Mouse (Mus musculus) CH12.LX (cell line): Measurements from ENCODE around the gene Pcdh9. TPM values are rescaled to one million over a fixed set of nuclear protein-coding genes. Genes with fewer than 3 reads are reported as not detected.

Source experiments
- DNase-seq: peaks from one replicate; pipeline ENCODE4 v3.0.0-alpha.2; 2013; ENCODE audit errors: extremely low read depth
- H3K27ac ChIP-seq: 2 replicates; pipeline ENCODE4 v1.5.1; 2012; ENCODE audit warnings: low read depth, mild to moderate bottlenecking, control low read depth, moderate library complexity; ENCODE audit not compliant: insufficient read depth
- H3K27me3 ChIP-seq: replicated peaks from 2 replicates; pipeline ENCODE3; 2012; ENCODE audit warnings: inconsistent platforms
- H3K36me3 ChIP-seq, 2 experiments: replicated peaks in 1 of 2; 2 replicates each; pipeline versions ENCODE3 to v1.6.1; 2012; ENCODE audit warnings: inconsistent platforms in 1 of 2, low read length in 1 of 2, mild to moderate bottlenecking in 1 of 2, mixed read lengths in 1 of 2, moderate library complexity in 1 of 2; ENCODE audit not compliant: control insufficient read depth in 1 of 2, insufficient read depth in 1 of 2
- H3K4me1 ChIP-seq, 2 experiments: 2 replicates each; pipeline ENCODE4 v1.6.1; 2012; ENCODE audit warnings: inconsistent platforms in 1 of 2, moderate library complexity in 1 of 2; ENCODE audit not compliant: insufficient read depth in 2 of 2, control insufficient read depth in 1 of 2
- H3K4me2 ChIP-seq: 2 replicates; pipeline ENCODE4 v1.6.1; 2012; ENCODE audit warnings: low read depth, mild to moderate bottlenecking, control low read depth; ENCODE audit not compliant: poor library complexity, insufficient read depth, severe bottlenecking
- H3K4me3 ChIP-seq, 3 experiments: fragments of 150-350 bp in 1 of 3; sonication (generic) in 1 of 3; replicated peaks in 1 of 3; 2 replicates each; pipeline versions ENCODE3 to v1.5.1; 2011 to 2012; ENCODE audit warnings: low read depth in 2 of 3, low read length in 2 of 3, mild to moderate bottlenecking in 2 of 3, moderate library complexity in 2 of 3, control low read depth in 1 of 3, improper control_type of control experiment in 1 of 3, inconsistent platforms in 1 of 3, mixed read lengths in 1 of 3; ENCODE audit not compliant: poor library complexity in 1 of 3
- H3K79me2 ChIP-seq: replicated peaks from 2 replicates; pipeline ENCODE4 v1.6.1; 2012; ENCODE audit warnings: mild to moderate bottlenecking, moderate library complexity; ENCODE audit not compliant: control insufficient read depth, poor library complexity, insufficient read depth, severe bottlenecking; ENCODE audit errors: extremely low read depth
- H3K9ac ChIP-seq: 2 replicates; pipeline ENCODE4 v1.6.1; 2012; ENCODE audit warnings: low read depth, mild to moderate bottlenecking, control low read depth, moderate library complexity; ENCODE audit not compliant: insufficient read depth
- H3K9me3 ChIP-seq: replicated peaks from 2 replicates; pipeline ENCODE3; 2012; ENCODE audit warnings: low read length, inconsistent platforms, mixed read lengths
- BHLHE40 ChIP-seq: IDR thresholded peaks from 2 replicates; pipeline ENCODE4 v1.6.1; 2011; ENCODE audit warnings: mild to moderate bottlenecking, low read depth, low read length, improper control_type of control experiment
- CTCF ChIP-seq, 2 experiments: IDR thresholded peaks in 1 of 2; conservative IDR thresholded peaks in 1 of 2; 2 replicates each; pipeline ENCODE4 v1.5.1; 2011 to 2012; ENCODE audit warnings: low read depth in 2 of 2, low read length in 2 of 2, improper control_type of control experiment in 1 of 2, inconsistent platforms in 1 of 2, mild to moderate bottlenecking in 1 of 2, moderate library complexity in 1 of 2
- ETS1 ChIP-seq: conservative IDR thresholded peaks from 2 replicates; pipeline ENCODE4 v1.6.1; 2012; ENCODE audit warnings: low read depth, mild to moderate bottlenecking, inconsistent platforms, low read length, improper control_type of control experiment, moderate library complexity
- GABPA ChIP-seq: IDR thresholded peaks from 2 replicates; pipeline ENCODE4 v1.6.1; 2012; ENCODE audit warnings: low read depth, low read length, improper control_type of control experiment, inconsistent platforms; ENCODE audit not compliant: insufficient replicate concordance
- HCFC1 ChIP-seq: IDR thresholded peaks from 2 replicates; pipeline ENCODE4 v1.6.1; 2012; ENCODE audit warnings: low read depth, mild to moderate bottlenecking, inconsistent platforms, low read length, improper control_type of control experiment
- IRF4 ChIP-seq: IDR thresholded peaks from 2 replicates; pipeline ENCODE4 v1.6.1; 2014; ENCODE audit warnings: low read depth, mild to moderate bottlenecking, inconsistent platforms, low read length, improper control_type of control experiment
- JUND ChIP-seq: conservative IDR thresholded peaks from 2 replicates; pipeline ENCODE4 v1.6.1; 2011; ENCODE audit warnings: low read depth, low read length, improper control_type of control experiment
- MAX ChIP-seq: IDR thresholded peaks from 2 replicates; pipeline ENCODE4 v1.6.1; 2011; ENCODE audit warnings: low read length, improper control_type of control experiment
- MEF2A ChIP-seq: IDR thresholded peaks from 2 replicates; pipeline ENCODE4 v1.6.1; 2014; ENCODE audit warnings: low read depth, mild to moderate bottlenecking, inconsistent platforms, low read length, improper control_type of control experiment, borderline replicate concordance
- NRF1 ChIP-seq: IDR thresholded peaks from 2 replicates; pipeline ENCODE4 v1.6.1; 2014; ENCODE audit warnings: low read depth, mild to moderate bottlenecking, inconsistent platforms, low read length, improper control_type of control experiment, moderate library complexity
- PAX5 ChIP-seq: IDR thresholded peaks from 2 replicates; pipeline ENCODE4 v1.6.1; 2012; ENCODE audit warnings: low read length, inconsistent platforms, mixed read lengths
- POLR2A ChIP-seq: IDR thresholded peaks from 2 replicates; pipeline ENCODE4 v1.6.1; 2011; ENCODE audit warnings: low read depth, mild to moderate bottlenecking, improper control_type of control experiment, low read length
- POLR2AphosphoS2 ChIP-seq: IDR thresholded peaks from 2 replicates; pipeline ENCODE4 v1.6.1; 2011; ENCODE audit warnings: low read depth, low read length, improper control_type of control experiment
- RAD21 ChIP-seq: IDR thresholded peaks from 2 replicates; pipeline ENCODE4 v1.6.1; 2011; ENCODE audit warnings: low read depth, mild to moderate bottlenecking, low read length, improper control_type of control experiment, moderate library complexity
- SIN3A ChIP-seq: IDR thresholded peaks from 2 replicates; pipeline ENCODE4 v1.6.1; 2012; ENCODE audit warnings: low read length, improper control_type of control experiment, inconsistent platforms
- SMC3 ChIP-seq: IDR thresholded peaks from 2 replicates; pipeline ENCODE4 v1.6.1; 2011; ENCODE audit warnings: low read depth, low read length, improper control_type of control experiment
- TBP ChIP-seq: conservative IDR thresholded peaks from 2 replicates; pipeline ENCODE4 v1.6.1; 2011; ENCODE audit warnings: low read depth, low read length, improper control_type of control experiment
- TCF12 ChIP-seq: IDR thresholded peaks from 2 replicates; pipeline ENCODE4 v1.6.1; 2014; ENCODE audit warnings: low read depth, mild to moderate bottlenecking, inconsistent platforms, low read length, improper control_type of control experiment
- UBTF ChIP-seq: IDR thresholded peaks from 2 replicates; pipeline ENCODE4 v1.6.1; 2012; ENCODE audit warnings: low read depth, mild to moderate bottlenecking, inconsistent platforms, low read length, improper control_type of control experiment, moderate library complexity
- USF2 ChIP-seq: conservative IDR thresholded peaks from 2 replicates; pipeline ENCODE4 v1.6.1; 2011; ENCODE audit warnings: low read depth, low read length, improper control_type of control experiment
- ZKSCAN1 ChIP-seq: IDR thresholded peaks from 2 replicates; pipeline ENCODE4 v1.6.1; 2012; ENCODE audit warnings: low read depth, inconsistent platforms, low read length, improper control_type of control experiment, borderline replicate concordance
- dilution Hi-C: fragments of 300-500 bp; cut with MboI; formaldehyde crosslinking; loops from 2 replicates; pipeline ENCODE4 v1.14.3; 2020; ENCODE audit warnings: low sequenced_read_pairs; ENCODE audit not compliant: extremely low pct_unique_long_range_greater_than_20kb, extremely low pct_ligation_motif_present
- in situ Hi-C: fragments of 300-500 bp; cut with MboI; formaldehyde crosslinking; loops from 3 replicates; pipeline ENCODE4 v1.14.3; 2019; ENCODE audit warnings: low sequenced_read_pairs, low pct_ligation_motif_present, low pct_unique_long_range_greater_than_20kb, mixed read lengths
- polyA plus RNA-seq: library from polyadenylated mRNA; unstranded; fragments of >175 nt; gene quantifications from 2 replicates; pipeline ENCODE4 v1.2.1, GENCODE M21; 2012; ENCODE audit warnings: low read depth; ENCODE audit not compliant: insufficient read length
- total RNA-seq, 2 experiments: library from RNA; depleted of rRNA; stranded (reverse); fragments of 300-350 nt in 1 of 2; fragments of >200 nt in 1 of 2; gene quantifications; 2 replicates each; pipeline ENCODE4 v1.2.3; 2012 to 2014

Pcdh9 gene
- total and polyA plus RNA-seq, 3 experiments = not detected

DNA sequence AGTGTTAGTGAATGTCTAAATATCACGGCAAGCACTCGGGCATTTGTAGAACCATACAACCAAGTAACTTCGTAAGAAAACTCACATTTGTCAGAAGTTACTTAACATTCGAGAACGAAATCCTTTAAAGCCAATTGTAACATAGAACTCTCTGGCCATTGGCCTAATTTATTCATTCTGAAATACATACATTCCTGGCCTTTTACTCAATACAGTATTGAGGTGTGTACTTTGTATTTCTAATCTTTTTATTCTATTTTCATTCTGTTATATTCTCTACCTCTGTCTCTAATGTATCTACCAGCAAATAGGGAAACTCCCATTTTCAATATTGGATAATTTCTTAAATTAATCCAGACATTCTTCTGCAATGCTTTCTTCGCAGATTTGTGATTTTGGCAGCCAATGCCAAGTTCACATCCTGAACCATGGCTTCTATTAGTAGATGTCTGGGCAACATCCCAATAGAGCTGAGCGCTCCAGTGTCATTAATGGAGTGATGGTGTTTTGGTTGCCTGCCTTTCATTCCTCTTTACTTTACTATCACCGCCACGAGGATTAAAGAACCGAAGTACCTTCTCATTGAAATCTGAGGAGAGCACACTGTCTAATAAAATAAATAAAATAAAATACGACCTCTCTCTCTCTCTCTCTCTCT lies 346.4 kb downstream of the Pcdh9 start:
- Histone ChIP-seq H3K27ac (no peak overlapping the region), H3K4me3 (no peak overlapping the region), H3K36me3 (no peaks in the 10 kb centered on the region), H3K4me2 (no peak overlapping the region), H3K9me3 (peaks cover 19% of the 10 kb centered on the region), H3K9ac (no peak overlapping the region), H3K79me2 (no peaks in the 10 kb centered on the region), H3K27me3 (no peaks in the 10 kb centered on the region), H3K4me1 (no peaks in the 10 kb centered on the region)
- dilution Hi-C loops (no loop called here), in situ Hi-C loops (no loop called here)
- TF ChIP-seq RAD21 (no peak), CTCF (conservative IDR thresholded peaks at IDR 0.05 in 1 of 2, IDR thresholded peaks at IDR 0.05 in 1 of 2; ENCODE audit: low read depth in 2 of 2, low read length in 2 of 2) (no peak), JUND (no peak), ZKSCAN1 (no peak), IRF4 (no peak), POLR2A (no peak), MAX (no peak), HCFC1 (no peak), SMC3 (no peak), PAX5 (no peak), MEF2A (no peak), GABPA (no peak), TBP (no peak), TCF12 (no peak), NRF1 (no peak), ETS1 (no peak), UBTF (no peak), BHLHE40 (no peak), SIN3A (no peak)
- DNase-seq = no peak

DNA sequence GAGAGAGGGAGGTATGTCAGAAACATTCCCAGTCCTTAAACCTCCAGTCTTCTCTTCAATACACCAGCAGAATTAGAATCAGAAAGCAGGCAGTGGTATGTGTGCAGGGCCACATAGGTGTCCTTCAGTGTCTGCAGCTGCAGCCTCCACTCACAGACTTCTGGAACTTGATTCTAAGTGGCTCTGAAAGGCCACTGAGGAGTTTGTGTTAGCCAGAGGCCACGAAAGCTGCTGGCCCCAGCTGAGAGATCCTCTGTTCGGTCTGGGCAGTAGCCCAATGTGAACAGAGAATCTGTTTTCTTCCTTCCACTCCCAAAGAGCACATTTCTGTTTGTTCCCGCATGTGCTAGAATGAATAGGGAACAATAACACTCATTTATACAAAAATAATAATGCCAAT lies 346.9 kb downstream of the Pcdh9 start:
- no peaks in the 10 kb centered on the region for H3K36me3 ChIP-seq
- no peak for TF ChIP-seq ETS1
- TF ChIP-seq TBP = no peak
- no peak for TF ChIP-seq USF2
- TF ChIP-seq POLR2A = no peak
- no peak for TF ChIP-seq POLR2AphosphoS2
- TF ChIP-seq UBTF = no peak
- no peaks in the 10 kb centered on the region for H3K27me3 ChIP-seq
- H3K4me1 ChIP-seq = no peaks in the 10 kb centered on the region
- H3K9ac ChIP-seq = no peak overlapping the region
- dilution Hi-C loops = no loop called here
- H3K9me3 ChIP-seq = peaks cover 19% of the 10 kb centered on the region
- H3K27ac ChIP-seq = no peak overlapping the region
- DNase-seq = no peak
- H3K4me3 ChIP-seq = no peak overlapping the region
- H3K79me2 ChIP-seq = no peaks in the 10 kb centered on the region
- in situ Hi-C loops = no loop called here
- no peak overlapping the region for H3K4me2 ChIP-seq
